Mouse (Mus musculus) hindbrain, embryonic 16.5 days (tissue): ENCODE measurements around the gene Rapgef2. TPM values are rescaled to one million over a fixed set of nuclear protein-coding genes. Genes with fewer than 3 reads are reported as not detected.

ENCODE experiments used
- ATAC-seq: fragments of 200-750 bp; cut with Nextera tagmentation; 2 replicates; pipeline ENCODE4 v1.8.0; 2017; ENCODE audit warnings: moderate TSS enrichment, moderate library complexity
- H3K27ac ChIP-seq: fragments of 300-500 bp; sonication (generic); 2 replicates; pipeline ENCODE4 v1.5.1; 2014; ENCODE audit warnings: low read depth, mild to moderate bottlenecking, control low read depth, low read length, moderate library complexity
- H3K27me3 ChIP-seq: fragments of 300-500 bp; sonication (generic); replicated peaks from 2 replicates; pipeline ENCODE4 v1.6.1; 2014; ENCODE audit warnings: low read length; ENCODE audit not compliant: control insufficient read depth, insufficient read depth
- H3K36me3 ChIP-seq: fragments of 300-500 bp; sonication (generic); 2 replicates; pipeline ENCODE4 v1.6.1; 2014; ENCODE audit warnings: mild to moderate bottlenecking, low read length, moderate library complexity, mixed read lengths; ENCODE audit not compliant: control insufficient read depth, insufficient read depth
- H3K4me1 ChIP-seq: fragments of 300-500 bp; sonication (generic); 2 replicates; pipeline ENCODE4 v1.6.1; 2014; ENCODE audit warnings: low read depth, low read length; ENCODE audit not compliant: control insufficient read depth, insufficient read depth
- H3K4me2 ChIP-seq: fragments of 300-500 bp; sonication (generic); 2 replicates; pipeline ENCODE4 v1.6.1; 2014; ENCODE audit warnings: mild to moderate bottlenecking, low read length, control low read depth, moderate library complexity
- H3K4me3 ChIP-seq: fragments of 300-500 bp; sonication (generic); 2 replicates; pipeline ENCODE4 v1.5.1; 2014; ENCODE audit warnings: mild to moderate bottlenecking, low read length, control low read depth, moderate library complexity
- H3K9ac ChIP-seq: fragments of 300-500 bp; sonication (generic); 2 replicates; pipeline ENCODE4 v1.6.1; 2014; ENCODE audit warnings: low read depth, mild to moderate bottlenecking, control low read depth, low read length, moderate library complexity
- H3K9me3 ChIP-seq: fragments of 300-500 bp; sonication (generic); 2 replicates; pipeline ENCODE4 v1.6.1; 2014; ENCODE audit warnings: mild to moderate bottlenecking, low read length, moderate library complexity; ENCODE audit not compliant: control insufficient read depth
- WGBS: fragments of 180-500 bp; shearing (Covaris S2); extraction: QIAGEN DNeasy Blood & Tissue Kit; methylation state at CpG from one replicate; pipeline ENCODE4 v1.1.7; 2014; 5-methylcytosine and 5-hydroxymethylcytosine counted together
- polyA plus RNA-seq: library from polyadenylated mRNA; unstranded; fragments of >200 nt; fragmentation: Nextera tagmentation; extraction: Ambion mirVana; gene quantifications from 2 replicates; pipeline ENCODE4 v1.2.1, GENCODE M21; 2015

Rapgef2 gene
- polyA plus RNA-seq, 1 experiment from 2014 or later: 11.0 TPM

GRCm38 (mm10) chr3:79086282-79086681, 200.0 kb downstream of the Rapgef2 start:
- Histone ChIP-seq H3K4me3 (no peak overlapping the region), H3K27me3 (no peaks in the 10 kb centered on the region), H3K36me3 (peaks cover 49% of the 10 kb centered on the region), H3K4me1 (no peaks in the 10 kb centered on the region), H3K4me2 (no peak overlapping the region), H3K9ac (no peak overlapping the region), H3K9me3 (no peaks in the 10 kb centered on the region), H3K27ac (no peak overlapping the region)
- WGBS: 87% methylated on average over 4 of the region's 4 CpGs
- no peak for ATAC-seq

- Histone ChIP-seq H3K9me3 (no peaks in the 10 kb centered on the region), H3K4me2 (no peak overlapping the region), H3K27me3 (no peaks in the 10 kb centered on the region), H3K4me3 (no peak overlapping the region), H3K4me1 (no peaks in the 10 kb centered on the region), H3K9ac (no peak overlapping the region), H3K27ac (no peak overlapping the region), H3K36me3 (peaks cover 56% of the 10 kb centered on the region)
- 94% methylated on average over 3 of the region's 3 CpGs for WGBS
- ATAC-seq: no peak
Measured at GRCm38 (mm10) chr3:79083881-79084280, 202.4 kb downstream of the Rapgef2 start.

GRCm38 (mm10) chr3:79083030-79083429, 203.3 kb downstream of the Rapgef2 start:
- Histone ChIP-seq H3K9ac (no peak overlapping the region), H3K27me3 (no peaks in the 10 kb centered on the region), H3K27ac (no peak overlapping the region), H3K9me3 (no peaks in the 10 kb centered on the region), H3K36me3 (peaks cover 58% of the 10 kb centered on the region), H3K4me3 (no peak overlapping the region), H3K4me2 (no peak overlapping the region), H3K4me1 (no peaks in the 10 kb centered on the region)
- no peak for ATAC-seq
- 95% methylated on average over 10 of the region's 10 CpGs for WGBS

- H3K36me3 ChIP-seq: peaks cover 42% of the 10 kb centered on the region
- H3K27ac ChIP-seq: no peak overlapping the region
- H3K4me2 ChIP-seq: no peak overlapping the region
- no peak for ATAC-seq
- H3K4me1 ChIP-seq: no peaks in the 10 kb centered on the region
- no peak overlapping the region for H3K4me3 ChIP-seq
- H3K27me3 ChIP-seq: no peaks in the 10 kb centered on the region
- 76% methylated on average over 3 of the region's 3 CpGs for WGBS
- H3K9ac ChIP-seq: no peak overlapping the region
- no peaks in the 10 kb centered on the region for H3K9me3 ChIP-seq
Measured at GRCm38 (mm10) chr3:79079076-79079475, 207.2 kb downstream of the Rapgef2 start.

GRCm38 (mm10) chr3:79074970-79075369, 211.3 kb downstream of the Rapgef2 start:
- Histone ChIP-seq H3K36me3 (peaks cover 22% of the 10 kb centered on the region), H3K4me3 (no peak overlapping the region), H3K27me3 (no peaks in the 10 kb centered on the region), H3K4me2 (no peak overlapping the region), H3K27ac (no peak overlapping the region), H3K9ac (no peak overlapping the region), H3K9me3 (no peaks in the 10 kb centered on the region), H3K4me1 (no peaks in the 10 kb centered on the region)
- no peak for ATAC-seq
- 85% methylated on average over 3 of the region's 3 CpGs for WGBS

- Histone ChIP-seq H3K9ac (no peak overlapping the region), H3K4me3 (no peak overlapping the region), H3K27me3 (no peaks in the 10 kb centered on the region), H3K4me2 (no peak overlapping the region), H3K4me1 (no peaks in the 10 kb centered on the region), H3K36me3 (peaks cover 25% of the 10 kb centered on the region), H3K9me3 (no peaks in the 10 kb centered on the region), H3K27ac (no peak overlapping the region)
- no peak for ATAC-seq
- WGBS: 85% methylated on average over 13 of the region's 13 CpGs
Measured at GRCm38 (mm10) chr3:79073541-79074244, 212.6 kb downstream of the Rapgef2 start.

GRCm38 (mm10) chr3:79071561-79071960, 214.8 kb downstream of the Rapgef2 start:
- Histone ChIP-seq H3K27ac (no peak overlapping the region), H3K9ac (no peak overlapping the region), H3K4me3 (no peak overlapping the region), H3K4me1 (no peaks in the 10 kb centered on the region), H3K9me3 (no peaks in the 10 kb centered on the region), H3K4me2 (no peak overlapping the region), H3K27me3 (no peaks in the 10 kb centered on the region), H3K36me3 (peaks cover 25% of the 10 kb centered on the region)
- no peak for ATAC-seq
- WGBS: 75% methylated on average over 6 of the region's 7 CpGs

GRCm38 (mm10) chr3:79069891-79070290, 216.4 kb downstream of the Rapgef2 start:
- Histone ChIP-seq H3K4me1 (no peaks in the 10 kb centered on the region), H3K27me3 (no peaks in the 10 kb centered on the region), H3K36me3 (peaks cover 31% of the 10 kb centered on the region), H3K4me3 (no peak overlapping the region), H3K27ac (no peak overlapping the region), H3K9ac (no peak overlapping the region), H3K9me3 (no peaks in the 10 kb centered on the region), H3K4me2 (no peak overlapping the region)
- ATAC-seq: no peak
- WGBS: 87% methylated on average over 10 of the region's 10 CpGs

- 74% methylated on average over 11 of the region's 11 CpGs for WGBS
- ATAC-seq: no peak
- no peak overlapping the region for H3K9ac ChIP-seq
- no peak overlapping the region for H3K27ac ChIP-seq
- H3K36me3 ChIP-seq: peaks cover 33% of the 10 kb centered on the region
- no peak overlapping the region for H3K4me2 ChIP-seq
- no peaks in the 10 kb centered on the region for H3K27me3 ChIP-seq
- H3K9me3 ChIP-seq: no peaks in the 10 kb centered on the region
- H3K4me1 ChIP-seq: no peaks in the 10 kb centered on the region
- H3K4me3 ChIP-seq: no peak overlapping the region
Measured at GRCm38 (mm10) chr3:79068976-79069375, 217.3 kb downstream of the Rapgef2 start.
